Mouse (Mus musculus) liver, adult 2 months (tissue): ENCODE results near the gene Trim27.

Experiments
- CTCF ChIP-seq: fragments of 200-500 bp; IDR thresholded peaks from 2 replicates; pipeline ENCODE4 v1.5.1; 2011; ENCODE audit warnings: low read depth, low read length, control low read depth
- POLR2A ChIP-seq: fragments of 200-500 bp; IDR thresholded peaks from 2 replicates; pipeline ENCODE4 v1.6.1; 2011; ENCODE audit warnings: low read length, control low read depth; ENCODE audit not compliant: insufficient read depth; ENCODE audit errors: extremely low read depth

GRCm38 (mm10) chr13:21185521-21185920 is 6.3 kb downstream of the Trim27 start:
- TF ChIP-seq CTCF (no peak), POLR2A (no peak)
